Mouse (Mus musculus): ENCODE results near the gene Ttll1.

GRCm38 (mm10) chr15:83523638-83524332, 13.1 kb upstream of the Ttll1 start:
- TF ChIP-seq POLR2A (IDR thresholded peaks at IDR 0.05; ENCODE audit: control insufficient read depth, low read depth, low read length) = no peak
- TF ChIP-seq CTCF (IDR thresholded peaks at IDR 0.05; ENCODE audit: control insufficient read depth, insufficient read depth, insufficient replicate concordance, low read depth, low read length) = no peak
